In the genomic region with DNA sequence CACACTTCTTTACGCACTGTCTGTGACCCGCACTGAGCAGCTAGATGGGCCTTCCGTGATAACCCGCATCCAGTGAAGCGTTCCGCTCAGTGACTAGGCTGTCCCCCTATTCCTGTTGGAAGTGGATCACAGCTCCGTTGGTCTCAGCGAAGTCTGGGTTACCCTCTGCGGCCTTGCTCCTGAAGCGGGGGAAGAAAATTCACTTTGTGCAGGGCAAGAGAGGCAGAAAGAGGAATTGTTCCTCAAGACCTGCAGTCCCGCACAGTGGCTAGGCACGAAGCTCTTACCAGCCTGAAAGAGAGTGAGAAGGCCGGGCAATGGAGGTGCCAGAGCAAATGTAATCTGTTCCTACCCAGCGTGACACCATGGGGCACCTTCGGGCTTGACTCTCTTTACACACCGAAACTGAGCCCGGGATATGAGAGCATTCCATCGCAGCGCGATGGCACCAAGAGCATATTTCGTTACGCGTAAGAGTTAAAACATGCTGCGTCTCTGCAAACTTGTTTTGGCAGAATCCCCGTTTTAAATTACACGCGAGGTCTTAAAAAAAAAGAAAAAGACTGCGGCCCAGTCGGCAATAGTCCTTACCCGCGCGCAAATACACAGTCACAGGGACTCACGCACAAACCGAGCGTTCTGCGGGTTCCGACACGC, we compare ENCODE assay signal across 11 mouse cellular contexts. TPM values are rescaled to one million over a fixed set of nuclear protein-coding genes. Genes with fewer than 3 reads are reported as not detected.
DNase-seq lines count a peak whose midpoint lies in the region; ATAC-seq and TF ChIP-seq lines count a peak whose summit lies in the region.
"Had no signal": no experiment of that assay in that cellular context is flagged by ENCODE, and none has a peak within 500 bp of the region (broad histone marks: within the 10 kb centered on the region; RNA-seq: fewer than 3 reads in every experiment).

No protein-coding gene starts in this region.

- WGBS in kidney, embryonic 16.5 days: 2% methylated on average over 38 of the region's 38 CpGs
- WGBS in forebrain, embryonic 13.5 days: 2% methylated on average over 38 of the region's 38 CpGs
- 1% methylated on average over 38 of the region's 38 CpGs for WGBS in limb, embryonic 14.5 days
- WGBS in neural tube, embryonic 15.5 days: 3% methylated on average over 38 of the region's 38 CpGs

- no peak for ATAC-seq in kidney, embryonic 16.5 days (ENCODE audit: low FRiP score, low TSS enrichment)
- ATAC-seq in forebrain, embryonic 13.5 days: no peak
- no peak for ATAC-seq in limb, embryonic 14.5 days (ENCODE audit: low FRiP score, low read depth)
- ATAC-seq in neural tube, embryonic 15.5 days (ENCODE audit: low FRiP score): no peak

- peaks cover 100% of the 10 kb centered on the region for H3K27me3 ChIP-seq in kidney, embryonic 16.5 days (ENCODE audit: insufficient read depth, low read length)
- H3K27me3 ChIP-seq in forebrain, embryonic 13.5 days: peaks cover 100% of the 10 kb centered on the region
- H3K27me3 ChIP-seq in limb, embryonic 14.5 days (ENCODE audit: control insufficient read depth, insufficient read depth, low read length): peaks cover 99% of the 10 kb centered on the region
- H3K27me3 ChIP-seq in neural tube, embryonic 15.5 days (replicated peaks): peaks cover 100% of the 10 kb centered on the region

- no peak overlapping the region for H3K27ac ChIP-seq in kidney, embryonic 16.5 days (ENCODE audit: low read length)
- H3K27ac ChIP-seq in forebrain, embryonic 13.5 days: no peak overlapping the region
- H3K27ac ChIP-seq in limb, embryonic 14.5 days (replicated peaks; ENCODE audit: low read depth, low read length): no peak overlapping the region
- H3K27ac ChIP-seq in neural tube, embryonic 15.5 days (replicated peaks): no peak overlapping the region

- H3K4me3 ChIP-seq in kidney, embryonic 16.5 days (ENCODE audit: low read length): peak overlapping the region; percentile 57
- H3K4me3 ChIP-seq in forebrain, embryonic 13.5 days: peak overlapping the region; percentile 46
- H3K4me3 ChIP-seq in limb, embryonic 14.5 days (replicated peaks; ENCODE audit: low read length): peak overlapping the region; percentile 50
- peak overlapping the region; percentile 41 for H3K4me3 ChIP-seq in neural tube, embryonic 15.5 days (replicated peaks)

- no peaks in the 10 kb centered on the region for H3K9me3 ChIP-seq in kidney, embryonic 16.5 days (ENCODE audit: low read length)
- H3K9me3 ChIP-seq in forebrain, embryonic 13.5 days (replicated peaks): no peaks in the 10 kb centered on the region
- H3K9me3 ChIP-seq in limb, embryonic 14.5 days (ENCODE audit: control insufficient read depth, low read length): no peaks in the 10 kb centered on the region
- no peaks in the 10 kb centered on the region for H3K9me3 ChIP-seq in neural tube, embryonic 15.5 days (replicated peaks)

- H3K4me2 ChIP-seq in kidney, embryonic 16.5 days (replicated peaks; ENCODE audit: low read depth, low read length): peak overlapping the region; percentile 78
- peak overlapping the region; percentile 71 for H3K4me2 ChIP-seq in forebrain, embryonic 13.5 days
- peak overlapping the region; percentile 77 for H3K4me2 ChIP-seq in limb, embryonic 14.5 days (replicated peaks; ENCODE audit: low read depth, low read length, severe bottlenecking)
- peak overlapping the region; percentile 63 for H3K4me2 ChIP-seq in neural tube, embryonic 15.5 days

- H3K36me3 ChIP-seq in kidney, embryonic 16.5 days (ENCODE audit: insufficient read depth, low read length): no peaks in the 10 kb centered on the region
- H3K36me3 ChIP-seq in forebrain, embryonic 13.5 days (ENCODE audit: poor library complexity, severe bottlenecking): no peaks in the 10 kb centered on the region
- no peaks in the 10 kb centered on the region for H3K36me3 ChIP-seq in limb, embryonic 14.5 days (ENCODE audit: control insufficient read depth, insufficient read depth, low read length)
- no peaks in the 10 kb centered on the region for H3K36me3 ChIP-seq in neural tube, embryonic 15.5 days
- H3K36me3 ChIP-seq: G1E had no signal

- DNase-seq in kidney, postnatal 10 days: no peak
- DNase-seq in limb, embryonic 14.5 days (ENCODE audit: low spot score): no peak
- DNase-seq in layer of hippocampus, postnatal 36 days: no peak
- DNase-seq in layer of hippocampus, postnatal 10 days (ENCODE audit: low spot score in 2 of 2): no peak
- no peak for DNase-seq in frontal cortex, adult 2 months (ENCODE audit: extremely low spot score in 1 of 2, low spot score in 1 of 2)
- DNase-seq: thymus, adult 2 months had no signal

- H3K4me1 ChIP-seq in kidney, embryonic 16.5 days (ENCODE audit: insufficient read depth, low read length): peaks cover 19% of the 10 kb centered on the region
- H3K4me1 ChIP-seq in forebrain, embryonic 13.5 days: peaks cover 25% of the 10 kb centered on the region
- H3K4me1 ChIP-seq in limb, embryonic 14.5 days (ENCODE audit: control insufficient read depth, insufficient read depth, low read length): peaks cover 9% of the 10 kb centered on the region; the same call in 1 of the 2 replicates
- peaks cover 28% of the 10 kb centered on the region for H3K4me1 ChIP-seq in neural tube, embryonic 15.5 days

- no peak overlapping the region for H3K9ac ChIP-seq in kidney, embryonic 16.5 days (replicated peaks; ENCODE audit: low read length)
- H3K9ac ChIP-seq in forebrain, embryonic 13.5 days: no peak overlapping the region
- H3K9ac ChIP-seq in limb, embryonic 14.5 days (ENCODE audit: low read depth, low read length, severe bottlenecking): no peak overlapping the region
- no peak overlapping the region for H3K9ac ChIP-seq in neural tube, embryonic 15.5 days (replicated peaks)

- no peak for TF ChIP-seq POLR2A in limb, embryonic 14.5 days (IDR thresholded peaks at IDR 0.05; ENCODE audit: borderline replicate concordance, extremely low read depth, insufficient read depth, insufficient read length)

RNA-seq across cellular contexts. Expression of a gene that starts 0.9 kb away (rescaled TPM):
- polyA plus RNA-seq in kidney, embryonic 16.5 days (2015; fragmentation: Nextera tagmentation; extraction: Ambion mirVana): 0.19 TPM in 1 of 2 replicates, not detected in the other
- not detected in 2 replicates for polyA plus RNA-seq in forebrain, embryonic 13.5 days (2015; fragmentation: Nextera tagmentation; extraction: Ambion mirVana)
- 0.09 and 0.10 TPM in 2 replicates for polyA plus RNA-seq in limb, embryonic 14.5 days (2012; rRNA removed)
- 0.37 TPM in 1 of 2 replicates, not detected in the other for polyA plus RNA-seq in limb, embryonic 14.5 days (2014; fragmentation: Nextera tagmentation; extraction: Ambion mirVana)
- polyA plus RNA-seq in neural tube, embryonic 15.5 days (2015; fragmentation: Nextera tagmentation; extraction: Ambion mirVana): 0.73 and 1.4 TPM in 2 replicates
- not detected for total RNA-seq in layer of hippocampus, postnatal 36 days (2021)
- total RNA-seq in layer of hippocampus, postnatal 10 days (2021): not detected
- polyA plus RNA-seq in frontal cortex, adult 2 months (2012; rRNA removed): not detected in 2 replicates
- total RNA-seq: G1E; left cerebral cortex, postnatal 10 days had no signal
- polyA plus RNA-seq: G1E had no signal
